Mouse (Mus musculus): Measurements from ENCODE around the gene Bpnt1. TPM values are rescaled to one million over a fixed set of nuclear protein-coding genes. Genes with fewer than 3 reads are reported as not detected.
A peak's percentile ranks its signal among the peaks of the same experiment; 100 is the strongest.

Gene Bpnt1
- total and polyA plus RNA-seq, 2 experiments from 2014 or later = 64.9 to 78.2 TPM

DNA sequence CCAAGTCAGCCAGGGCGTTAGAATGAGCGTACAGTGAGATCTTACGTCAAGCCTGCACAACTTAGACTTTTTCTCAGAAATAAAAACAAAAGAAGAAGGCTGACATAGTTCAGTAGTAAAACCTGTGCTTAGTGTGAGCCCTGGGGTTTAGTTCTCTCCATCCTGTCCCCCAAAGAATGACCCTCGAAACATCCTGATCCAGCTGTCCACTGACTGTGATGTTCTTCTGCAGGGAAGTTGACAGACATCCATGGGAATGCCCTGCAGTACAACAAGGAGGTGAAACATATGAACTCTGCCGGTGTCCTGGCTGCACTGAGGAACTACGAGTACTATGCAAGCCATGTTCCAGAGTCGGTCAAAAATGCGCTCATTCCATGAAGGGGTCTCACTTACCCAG lies 24.3 kb downstream of the Bpnt1 start:
- ATAC-seq (ENCODE audit: low FRiP score) = no peak

DNA sequence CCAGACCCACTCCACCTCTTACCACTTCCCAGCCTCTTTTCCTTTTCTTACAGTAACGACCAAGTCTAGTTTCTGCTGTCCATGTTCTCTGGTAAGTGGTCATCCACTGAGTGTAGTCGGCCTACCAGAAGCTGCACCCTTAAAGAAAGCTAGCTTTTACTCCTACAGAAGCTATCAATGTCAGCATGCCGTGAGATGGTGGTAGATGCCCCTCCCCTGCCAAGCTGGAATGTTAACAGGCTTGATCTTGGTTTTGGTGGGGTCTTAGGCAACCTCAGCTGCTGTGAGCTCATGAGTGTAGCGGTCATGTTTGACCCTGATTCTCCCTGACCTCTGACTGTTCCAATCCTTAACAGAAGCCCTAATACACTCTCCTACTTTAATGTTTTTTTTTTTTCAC lies 26.3 kb downstream of the Bpnt1 start:
- WGBS = 89% methylated on average over 4 of the region's 4 CpGs
- no peaks in the 10 kb centered on the region for H3K9me3 ChIP-seq (ENCODE audit: low read length)
- no peak overlapping the region for H3K9ac ChIP-seq (replicated peaks; ENCODE audit: low read length, poor library complexity, severe bottlenecking)
- H3K4me2 ChIP-seq (ENCODE audit: low read depth, low read length, poor library complexity, severe bottlenecking) = no peak overlapping the region
- TF ChIP-seq CTCF (IDR thresholded peaks at IDR 0.05) = no peak
- no peaks in the 10 kb centered on the region for H3K27me3 ChIP-seq (ENCODE audit: insufficient read depth, low read length)
- DNase-seq (ENCODE audit: low spot score) (no peak), ATAC-seq (ENCODE audit: low FRiP score) (no peak)
- no peak overlapping the region for H3K4me3 ChIP-seq (ENCODE audit: low read depth, low read length)
- H3K27ac ChIP-seq (ENCODE audit: low read depth, low read length) = no peak overlapping the region
- no peaks in the 10 kb centered on the region for H3K4me1 ChIP-seq (ENCODE audit: insufficient read depth, low read length)
- peaks cover 23% of the 10 kb centered on the region for H3K36me3 ChIP-seq (ENCODE audit: insufficient read depth, low read length)

More for the DNA sequence above, 24.3 kb downstream of the Bpnt1 start:
- no peak overlapping the region for H3K4me3 ChIP-seq (ENCODE audit: low read depth, low read length)
- no peak overlapping the region for H3K4me2 ChIP-seq (ENCODE audit: low read depth, low read length, poor library complexity, severe bottlenecking)
- no peak overlapping the region for H3K9ac ChIP-seq (replicated peaks; ENCODE audit: low read length, poor library complexity, severe bottlenecking)
- H3K9me3 ChIP-seq (ENCODE audit: low read length) = no peaks in the 10 kb centered on the region
- no peak for DNase-seq (ENCODE audit: low spot score)
- 98% methylated on average over 8 of the region's 8 CpGs for WGBS
- H3K27ac ChIP-seq (ENCODE audit: low read depth, low read length) = no peak overlapping the region
- H3K36me3 ChIP-seq (ENCODE audit: insufficient read depth, low read length) = peaks cover 41% of the 10 kb centered on the region
- no peak for TF ChIP-seq CTCF (IDR thresholded peaks at IDR 0.05)
- H3K4me1 ChIP-seq (ENCODE audit: insufficient read depth, low read length) = no peaks in the 10 kb centered on the region
- H3K27me3 ChIP-seq (ENCODE audit: insufficient read depth, low read length) = no peaks in the 10 kb centered on the region

DNA sequence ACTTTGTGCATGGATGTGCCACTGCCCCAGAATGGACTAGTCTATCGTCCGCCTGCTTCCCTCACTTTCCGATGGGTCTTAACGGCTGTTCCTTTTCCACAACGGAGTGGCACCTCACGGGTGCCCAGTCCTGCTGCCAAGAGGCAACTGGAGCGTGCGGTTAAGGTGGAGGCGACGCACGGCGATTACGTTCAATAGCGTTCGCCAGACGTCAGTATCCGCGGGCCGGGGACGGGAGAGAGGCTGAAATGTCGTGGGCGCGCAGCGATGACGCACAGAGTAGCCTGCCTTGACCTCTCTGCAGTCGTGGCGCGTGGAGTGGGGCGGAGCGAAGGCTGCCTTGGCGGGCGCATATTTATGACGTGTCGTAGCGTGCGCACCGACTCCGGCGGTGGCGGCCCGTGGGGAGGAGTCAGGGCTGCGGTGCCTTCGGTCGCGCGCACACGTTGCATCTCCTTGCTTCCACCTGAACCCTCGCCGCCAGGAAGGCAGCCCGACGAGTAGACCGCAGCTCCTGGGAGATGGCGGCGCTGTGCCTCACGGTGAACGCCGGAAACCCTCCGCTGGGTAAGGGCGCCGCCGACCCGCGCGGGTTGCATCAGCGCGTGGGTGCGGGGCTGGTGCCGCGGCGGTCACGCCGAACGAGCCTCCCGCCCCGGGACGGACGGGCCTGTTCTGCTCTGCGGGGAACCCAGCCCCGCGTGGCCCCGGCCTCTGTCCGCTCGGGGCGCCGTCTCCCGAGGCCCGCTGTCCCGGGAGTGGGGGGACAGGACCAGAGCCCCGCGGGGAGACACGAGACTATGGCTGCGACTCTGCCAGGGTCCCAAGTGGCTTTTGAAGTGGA lies 30.9 kb downstream of the Bpnt1 start, which contains the start of gene Eprs:
TSS of gene Eprs (plus strand) at position 368 of the 844 bp plus-strand sequence.
- H3K4me1 ChIP-seq (ENCODE audit: insufficient read depth, low read length) = peaks cover 10% of the 10 kb centered on the region; the same call in 1 of the 2 replicates
- peak; percentile 97 for ATAC-seq (ENCODE audit: low FRiP score)
- peak within 1 kb of the TSS; percentile 92 for H3K4me3 ChIP-seq (ENCODE audit: low read depth, low read length)
- H3K36me3 ChIP-seq (ENCODE audit: insufficient read depth, low read length) = peaks cover 2% of the 10 kb centered on the region; the same call in 1 of the 2 replicates
- peak; percentile 99 for DNase-seq (ENCODE audit: low spot score)
- TF ChIP-seq CTCF (IDR thresholded peaks at IDR 0.05) = peak; percentile 17
- WGBS = under 1% methylated on average over 53 of the region's 92 CpGs
- H3K4me2 ChIP-seq (ENCODE audit: low read depth, low read length, poor library complexity, severe bottlenecking) = peak within 1 kb of the TSS; percentile 69
- H3K9ac ChIP-seq (replicated peaks; ENCODE audit: low read length, poor library complexity, severe bottlenecking) = peak within 1 kb of the TSS; percentile 84
- H3K27ac ChIP-seq (ENCODE audit: low read depth, low read length) = peak within 1 kb of the TSS; percentile 88
- H3K9me3 ChIP-seq (ENCODE audit: low read length) = no peaks in the 10 kb centered on the region
- H3K27me3 ChIP-seq (ENCODE audit: insufficient read depth, low read length) = no peaks in the 10 kb centered on the region

DNA sequence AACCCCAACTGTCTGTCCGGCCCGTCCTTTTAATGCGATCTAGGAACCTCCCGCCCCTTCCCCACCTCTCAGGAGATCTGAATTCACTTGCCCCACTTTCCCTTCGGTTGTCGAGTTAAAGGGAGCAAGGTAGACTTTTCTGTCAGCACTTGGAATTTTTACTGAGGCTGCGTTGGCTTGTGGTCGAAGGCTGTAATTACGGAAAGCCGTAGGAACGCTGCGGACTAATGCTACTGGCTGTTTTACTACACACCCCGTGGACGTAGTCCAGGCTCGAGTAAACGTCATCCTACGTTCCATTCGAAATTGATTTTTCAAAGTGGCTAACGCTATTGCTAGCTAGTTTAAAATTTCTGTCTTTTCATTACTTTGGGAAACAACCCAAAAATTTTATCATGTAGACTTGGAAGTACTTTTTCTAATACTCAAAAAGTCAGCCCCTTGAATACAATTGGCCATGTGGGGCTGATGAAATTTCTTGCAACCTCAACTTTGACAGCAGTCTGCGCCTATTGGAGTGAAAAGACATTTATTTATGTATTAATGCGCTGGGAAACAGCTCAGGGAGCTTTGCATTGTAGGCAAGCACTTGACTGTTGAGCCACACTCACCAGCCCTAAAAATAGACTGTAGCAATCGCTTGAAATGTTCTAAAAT lies 31.7 kb downstream of the Bpnt1 start:
- 3% methylated on average over 22 of the region's 22 CpGs for WGBS
- Histone ChIP-seq H3K27me3 (ENCODE audit: insufficient read depth, low read length) (no peaks in the 10 kb centered on the region), H3K27ac (ENCODE audit: low read depth, low read length) (peak overlapping the region; percentile 88), H3K4me2 (ENCODE audit: low read depth, low read length, poor library complexity, severe bottlenecking) (peak overlapping the region; percentile 67), H3K4me1 (ENCODE audit: insufficient read depth, low read length) (peaks cover 10% of the 10 kb centered on the region; the same call in 1 of the 2 replicates), H3K9me3 (ENCODE audit: low read length) (no peaks in the 10 kb centered on the region), H3K9ac (replicated peaks; ENCODE audit: low read length, poor library complexity, severe bottlenecking) (peak overlapping the region; percentile 84), H3K4me3 (ENCODE audit: low read depth, low read length) (peak overlapping the region; percentile 92), H3K36me3 (ENCODE audit: insufficient read depth, low read length) (no peaks in the 10 kb centered on the region)
- TF ChIP-seq CTCF (IDR thresholded peaks at IDR 0.05) = no peak; the same call in 1 of the 2 replicates
- ATAC-seq (ENCODE audit: low FRiP score) (peak; percentile 64; the same call in 1 of the 2 replicates), DNase-seq (ENCODE audit: low spot score) (peak; percentile 82)

DNA sequence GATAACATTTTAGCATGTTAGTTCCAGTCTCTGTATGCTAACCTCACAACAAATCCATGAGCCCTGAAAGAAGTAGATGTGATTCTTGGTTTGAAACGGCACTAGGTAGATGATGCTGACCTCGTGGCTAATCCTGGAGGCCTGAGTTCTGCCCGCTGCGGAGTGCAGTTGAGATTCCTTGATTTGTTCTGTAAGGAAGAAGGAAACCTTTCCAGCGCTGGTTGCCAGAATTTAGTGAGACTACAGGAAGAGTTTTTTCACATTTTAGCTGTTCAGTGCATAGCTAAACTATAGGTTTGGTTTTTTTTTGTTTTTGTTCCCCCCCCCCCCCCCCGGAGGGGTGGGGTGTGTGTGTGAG lies 32.2 kb downstream of the Bpnt1 start:
- Histone ChIP-seq H3K36me3 (ENCODE audit: insufficient read depth, low read length) (no peaks in the 10 kb centered on the region), H3K27me3 (ENCODE audit: insufficient read depth, low read length) (no peaks in the 10 kb centered on the region), H3K4me1 (ENCODE audit: insufficient read depth, low read length) (peaks cover 10% of the 10 kb centered on the region; the same call in 1 of the 2 replicates), H3K9me3 (ENCODE audit: low read length) (no peaks in the 10 kb centered on the region), H3K4me2 (ENCODE audit: low read depth, low read length, poor library complexity, severe bottlenecking) (peak overlapping the region; percentile 67), H3K27ac (ENCODE audit: low read depth, low read length) (peak overlapping the region; percentile 88; the same call in 1 of the 2 replicates), H3K4me3 (ENCODE audit: low read depth, low read length) (peak overlapping the region; percentile 92), H3K9ac (replicated peaks; ENCODE audit: low read length, poor library complexity, severe bottlenecking) (peak overlapping the region; percentile 84)
- ATAC-seq (ENCODE audit: low FRiP score) (no peak), DNase-seq (ENCODE audit: low spot score) (no peak)
- 31% methylated on average over 5 of the region's 6 CpGs for WGBS
- TF ChIP-seq CTCF (IDR thresholded peaks at IDR 0.05) = no peak

All from midbrain, postnatal 0 days (tissue).